Mouse (Mus musculus) liver, embryonic 14.5 days (tissue): ENCODE data around the gene Tesk1. TPM values are rescaled to one million over a fixed set of nuclear protein-coding genes. Genes with fewer than 3 reads are reported as not detected.
A peak's percentile ranks its signal among the peaks of the same experiment; 100 is the strongest.

Experiments used
- ATAC-seq: fragments of 200-750 bp; cut with Nextera tagmentation; 2 replicates; pipeline ENCODE4 v1.8.0; 2017; ENCODE audit warnings: moderate number of reproducible peaks, mild to moderate bottlenecking, moderate library complexity; ENCODE audit not compliant: insufficient read depth
- DNase-seq, 3 experiments: peaks; one replicate each; pipeline ENCODE4 v3.0.0-alpha.2; 2012 to 2013; ENCODE audit warnings: low read depth in 3 of 3, low spot score in 3 of 3
- H3K27ac ChIP-seq: fragments of 300-500 bp; sonication (generic); 2 replicates; pipeline ENCODE4 v1.5.1; 2014; ENCODE audit warnings: moderate library complexity, mild to moderate bottlenecking, control low read depth, inconsistent platforms
- H3K27me3 ChIP-seq: fragments of 300-500 bp; sonication (generic); 2 replicates; pipeline ENCODE4 v1.6.1; 2014; ENCODE audit warnings: mild to moderate bottlenecking, low read length, moderate library complexity; ENCODE audit not compliant: control insufficient read depth, insufficient read depth
- H3K36me3 ChIP-seq: fragments of 300-500 bp; sonication (generic); replicated peaks from 2 replicates; pipeline ENCODE4 v1.6.1; 2014; ENCODE audit warnings: low read depth; ENCODE audit not compliant: control insufficient read depth, insufficient read depth
- H3K4me1 ChIP-seq, 2 experiments: fragments of 200-500 bp in 1 of 2; fragments of 300-500 bp in 1 of 2; sonication (generic) in 1 of 2; replicated peaks; 2 replicates each; pipeline ENCODE4 v1.6.1; 2012 to 2014; ENCODE audit warnings: antibody characterized with exemption in 1 of 2, inconsistent platforms in 1 of 2, low read length in 1 of 2; ENCODE audit not compliant: control insufficient read depth in 2 of 2, insufficient read depth in 2 of 2
- H3K4me2 ChIP-seq: fragments of 300-500 bp; sonication (generic); 2 replicates; pipeline ENCODE4 v1.6.1; 2014; ENCODE audit warnings: low read depth, mild to moderate bottlenecking, control low read depth, moderate library complexity
- H3K4me3 ChIP-seq, 2 experiments: fragments of 200-500 bp in 1 of 2; fragments of 300-500 bp in 1 of 2; sonication (generic) in 1 of 2; 2 replicates each; pipeline ENCODE4 v1.5.1; 2012 to 2014; ENCODE audit warnings: low read depth in 2 of 2, low read length in 2 of 2, mild to moderate bottlenecking in 2 of 2, control low read depth in 1 of 2, inconsistent platforms in 1 of 2, moderate library complexity in 1 of 2; ENCODE audit not compliant: insufficient read depth in 1 of 2
- H3K9ac ChIP-seq: fragments of 300-500 bp; sonication (generic); replicated peaks from 2 replicates; pipeline ENCODE4 v1.6.1; 2014; ENCODE audit warnings: mild to moderate bottlenecking, control low read depth, moderate library complexity
- H3K9me3 ChIP-seq: fragments of 300-500 bp; sonication (generic); 2 replicates; pipeline ENCODE4 v1.6.1; 2016; ENCODE audit warnings: low read length, mixed read lengths; ENCODE audit not compliant: control insufficient read depth
- CTCF ChIP-seq: IDR thresholded peaks from 2 replicates; pipeline ENCODE4 v1.5.1; 2016; ENCODE audit warnings: antibody characterized with exemption, low read depth, control low read depth
- EP300 ChIP-seq: IDR thresholded peaks from 2 replicates; pipeline ENCODE4 v1.6.1; 2016; ENCODE audit warnings: antibody characterized with exemption, low read depth
- WGBS: fragments of 180-500 bp; shearing (Covaris S2); extraction: QIAGEN DNeasy Blood & Tissue Kit; methylation state at CpG from one replicate; pipeline ENCODE4 v1.1.7; 2014; ENCODE audit not compliant: insufficient replicate concordance; 5-methylcytosine and 5-hydroxymethylcytosine counted together
- polyA plus RNA-seq, 2 experiments: library from polyadenylated mRNA; depleted of rRNA in 1 of 2; stranded (reverse) in 1 of 2; unstranded in 1 of 2; fragments of >200 nt; fragmentation: Nextera tagmentation in 1 of 2; extraction: Ambion mirVana in 1 of 2; gene quantifications; 2 replicates each; pipeline versions ENCODE4 v1.2.1 to v1.2.3; 2012 to 2014

Gene Tesk1
- polyA plus RNA-seq, 2 experiments, result 0.65 to 3.3 TPM

GRCm38 (mm10) chr4:43477857-43478533 is 36.3 kb downstream of the Tesk1 start:
- ATAC-seq, result peak; percentile 89
- no peak overlapping the region for H3K27ac ChIP-seq
- peak overlapping the region; percentile 66 for H3K4me2 ChIP-seq
- peak overlapping the region; percentile 55 to 81 for H3K4me3 ChIP-seq
- no peaks in the 10 kb centered on the region for H3K9me3 ChIP-seq
- H3K9ac ChIP-seq, result peak overlapping the region; percentile 64
- no peaks in the 10 kb centered on the region for H3K27me3 ChIP-seq
- 12% methylated on average over 11 of the region's 11 CpGs for WGBS
- peak; percentile 77 to 83 (median 78) for DNase-seq
- H3K4me1 ChIP-seq, result peaks cover 0 to 13% of the 10 kb centered on the region in 2 experiments; a peak in 2 of 4 replicates
- TF ChIP-seq CTCF (peak; percentile 80), EP300 (no peak)
- no peaks in the 10 kb centered on the region for H3K36me3 ChIP-seq

GRCm38 (mm10) chr4:43478534-43478858 is 36.8 kb downstream of the Tesk1 start:
- Histone ChIP-seq H3K27ac (no peak overlapping the region), H3K9ac (peak overlapping the region; percentile 64), H3K36me3 (no peaks in the 10 kb centered on the region), H3K27me3 (no peaks in the 10 kb centered on the region), H3K9me3 (no peaks in the 10 kb centered on the region), H3K4me2 (peak overlapping the region; percentile 66), H3K4me3 (peak overlapping the region; percentile 55 to 81), H3K4me1 (peaks cover 0 to 13% of the 10 kb centered on the region in 2 experiments; a peak in 2 of 4 replicates)
- WGBS, result 23% methylated on average over 8 of the region's 8 CpGs
- DNase-seq (no peak), ATAC-seq (no peak; the same call in 1 of the 2 replicates)
- TF ChIP-seq CTCF, result no peak
- no peak for TF ChIP-seq EP300

DNA sequence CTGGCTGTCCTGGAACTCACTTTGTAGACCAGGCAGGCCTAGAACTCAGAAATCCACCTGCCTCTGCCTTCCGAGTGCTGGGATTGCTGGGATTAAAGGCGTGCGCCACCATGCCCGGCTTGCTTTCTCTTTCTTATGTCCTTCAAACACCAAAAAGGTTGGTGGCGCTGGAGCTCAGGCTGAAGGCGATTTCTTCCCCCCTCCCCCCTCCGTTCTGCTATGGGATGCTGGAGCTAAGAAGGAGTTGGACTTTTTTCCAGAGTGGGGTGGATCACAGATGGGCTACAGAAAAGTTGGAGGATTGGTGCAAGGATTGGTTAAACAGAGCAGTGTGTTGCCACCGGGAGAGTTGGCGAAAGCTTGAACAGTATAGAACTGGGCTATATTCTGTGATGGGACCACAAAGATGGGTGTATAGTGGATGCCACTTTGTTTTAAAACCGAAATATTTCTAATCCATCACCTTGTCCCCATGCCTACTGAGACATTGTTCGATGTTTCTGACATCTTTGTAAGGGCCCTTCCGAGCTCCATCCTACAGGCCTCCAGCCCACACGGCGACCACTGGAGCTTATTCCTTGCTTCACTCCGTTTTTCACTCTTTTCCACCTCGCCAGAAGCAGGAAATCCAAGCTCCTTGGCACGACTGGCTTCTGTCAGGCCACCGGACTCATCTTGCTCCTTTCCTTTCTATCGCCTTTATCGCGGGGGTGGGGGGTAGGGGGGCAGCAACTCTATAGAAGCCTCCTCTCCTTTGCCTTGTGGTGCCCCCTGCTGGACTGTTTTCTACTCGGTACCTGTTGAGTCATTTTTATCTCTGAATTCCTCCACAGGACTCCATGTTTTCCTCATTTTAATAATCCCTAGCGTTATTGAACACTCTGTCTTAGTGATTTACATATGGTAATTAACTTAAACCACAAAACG is 37.4 kb downstream of the Tesk1 start:
- no peaks in the 10 kb centered on the region for H3K27me3 ChIP-seq
- no peaks in the 10 kb centered on the region for H3K9me3 ChIP-seq
- H3K4me3 ChIP-seq, result peak overlapping the region in 1 of 2 experiments; percentile 21; a peak in 1 of 4 replicates
- H3K4me2 ChIP-seq, result peak overlapping the region; percentile 66
- DNase-seq, result peak in 1 of 3 experiments; percentile 47
- WGBS, result 38% methylated on average over 24 of the region's 24 CpGs
- H3K36me3 ChIP-seq, result no peaks in the 10 kb centered on the region
- H3K27ac ChIP-seq, result no peak overlapping the region
- no peak overlapping the region for H3K9ac ChIP-seq
- H3K4me1 ChIP-seq, result peaks cover 0 to 13% of the 10 kb centered on the region in 2 experiments; a peak in 2 of 4 replicates
- TF ChIP-seq EP300 (no peak), CTCF (peak; percentile 71)
- no peak for ATAC-seq

DNA sequence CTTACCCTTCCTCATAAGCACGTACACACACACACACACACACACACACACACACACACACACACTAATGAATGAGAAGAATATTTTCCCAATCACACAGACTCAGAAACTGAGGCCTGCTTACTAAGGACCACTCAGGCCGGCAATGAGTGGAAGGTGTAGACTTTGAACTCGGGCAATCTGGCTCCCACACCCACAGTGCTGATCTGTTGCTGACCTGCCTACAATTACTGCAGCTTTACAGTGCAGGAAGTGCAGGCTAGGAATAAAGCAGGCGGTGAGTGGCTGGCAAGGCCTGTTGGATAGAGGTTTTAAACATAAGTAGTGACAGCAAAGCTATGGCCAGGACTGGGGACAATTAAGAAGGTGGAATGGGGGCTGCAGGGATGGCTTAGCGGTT is 39.2 kb downstream of the Tesk1 start:
- Histone ChIP-seq H3K9me3 (no peaks in the 10 kb centered on the region), H3K4me2 (no peak overlapping the region), H3K27ac (no peak overlapping the region), H3K9ac (no peak overlapping the region), H3K27me3 (no peaks in the 10 kb centered on the region), H3K4me1 (peaks cover 0 to 13% of the 10 kb centered on the region in 2 experiments; a peak in 2 of 4 replicates), H3K36me3 (no peaks in the 10 kb centered on the region), H3K4me3 (no peak overlapping the region)
- DNase-seq, result no peak
- no peak for ATAC-seq
- TF ChIP-seq EP300 (no peak), CTCF (no peak)
- 66% methylated on average over 5 of the region's 5 CpGs for WGBS
